Mouse (Mus musculus): Measurements from ENCODE around the gene 4930415O20Rik.

DNA sequence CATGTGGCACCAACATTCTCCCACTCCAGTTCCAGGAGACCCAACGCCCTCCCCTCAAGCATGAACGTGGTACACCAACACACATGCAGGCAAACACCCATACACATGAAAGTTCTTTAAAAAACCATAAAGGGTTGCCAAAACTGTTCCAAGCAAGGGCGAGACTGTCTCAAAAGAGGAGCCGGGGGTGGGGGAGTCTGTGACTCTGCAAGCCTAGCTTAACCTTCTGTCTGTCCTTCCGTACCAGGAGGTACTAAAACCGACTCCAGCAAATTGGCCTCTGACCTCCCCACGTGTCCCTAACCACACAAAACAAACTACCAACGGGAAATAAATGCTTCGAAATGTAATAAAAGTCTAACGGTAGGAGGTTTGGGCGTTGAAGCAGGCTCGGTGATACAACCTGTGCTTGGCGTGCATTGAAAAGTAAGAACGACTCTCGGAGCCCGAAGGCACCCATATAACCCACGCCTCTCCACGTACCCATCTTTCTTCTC is 37.7 kb upstream of the 4930415O20Rik start:
- TF ChIP-seq CTCF (IDR thresholded peaks at IDR 0.05; ENCODE audit: extremely low read depth, insufficient read length, insufficient replicate concordance, low read depth, low read length) (no peak), POLR2A (IDR thresholded peaks at IDR 0.05; ENCODE audit: low read depth, low read length) (no peak)

All from small intestine, adult 2 months (tissue).